Mouse (Mus musculus) adrenal gland, adult 18-20 months (tissue): ENCODE data around the gene Aco1. TPM values are rescaled to one million over a fixed set of nuclear protein-coding genes. Genes with fewer than 3 reads are reported as not detected.

Experiments
- DNase-seq, 2 experiments: peaks; one replicate each; pipeline ENCODE4 v3.0.0; 2021 to 2022; ENCODE audit warnings: low spot score in 2 of 2
- total RNA-seq, 2 experiments: library from RNA; stranded (reverse); gene quantifications; 1 replicate in 1 of 2; 2 replicates in 1 of 2; pipeline ENCODE4 v1.2.3; 2021

Gene Aco1
- total RNA-seq, 2 experiments from 2014 or later = 108 to 132 TPM

DNA sequence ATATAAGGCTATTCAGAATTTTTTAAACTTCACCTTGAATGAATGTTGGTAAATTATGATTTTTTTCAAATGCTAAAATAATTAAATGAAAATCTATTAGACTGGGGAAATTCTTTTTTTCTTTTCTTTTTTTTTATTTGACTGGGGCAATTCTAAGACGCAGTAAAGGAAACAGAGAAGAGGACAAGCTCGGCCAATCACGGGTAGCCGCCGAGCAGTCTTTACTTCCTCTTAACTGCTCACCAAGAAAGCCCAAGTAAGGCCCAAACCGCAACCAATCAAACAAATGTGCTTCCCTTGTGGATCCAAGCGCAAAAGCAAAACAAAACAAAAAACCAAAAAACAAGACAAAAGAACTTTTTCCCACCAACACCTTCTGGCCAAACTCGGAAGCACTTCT is 101.2 kb downstream of the Aco1 start:
- no peak for DNase-seq

Other genes with a start within 250 kb of the Aco1 start
- gene Ddx58, start 96.7 kb downstream of the Aco1 start, total RNA-seq = 10 to 100 TPM; 18.7 to 24.7 TPM
- 10 to 100 TPM; 35.1 to 57.1 TPM for gene Smim27, start 126.5 kb downstream of the Aco1 start, total RNA-seq
- 10 to 100 TPM; 22.9 to 29.4 TPM for gene Topors, start 126.8 kb downstream of the Aco1 start, total RNA-seq
- 100 to 1,000 TPM; 232 to 407 TPM for gene Ndufb6, start 136.3 kb downstream of the Aco1 start, total RNA-seq